Mouse (Mus musculus) thymus, adult 2 months (tissue): ENCODE results near the gene Smg1. TPM values are rescaled to one million over a fixed set of nuclear protein-coding genes. Genes with fewer than 3 reads are reported as not detected.

Experiments
- DNase-seq: peaks from one replicate; pipeline ENCODE4 v3.0.0; 2021
- H3K27ac ChIP-seq: fragments of 200-500 bp; 2 replicates; pipeline ENCODE4 v1.5.1; 2012; ENCODE audit warnings: low read length, control low read depth; ENCODE audit not compliant: control insufficient read depth, insufficient read depth
- H3K27me3 ChIP-seq: fragments of 200-500 bp; 2 replicates; pipeline ENCODE4 v1.6.1; 2012; ENCODE audit warnings: mild to moderate bottlenecking, low read length, moderate library complexity, mixed read lengths; ENCODE audit not compliant: control insufficient read depth, insufficient read depth
- H3K36me3 ChIP-seq: fragments of 200-500 bp; 2 replicates; pipeline ENCODE4 v1.6.1; 2012; ENCODE audit warnings: mild to moderate bottlenecking, low read length, moderate library complexity; ENCODE audit not compliant: control insufficient read depth, insufficient read depth
- H3K4me1 ChIP-seq: fragments of 200-500 bp; replicated peaks from 2 replicates; pipeline ENCODE4 v1.6.1; 2012; ENCODE audit warnings: low read length; ENCODE audit not compliant: control insufficient read depth, insufficient read depth
- H3K4me3 ChIP-seq: fragments of 200-500 bp; 2 replicates; pipeline ENCODE4 v1.5.1; 2012; ENCODE audit warnings: mild to moderate bottlenecking, low read length, control low read depth, moderate library complexity; ENCODE audit not compliant: control insufficient read depth, insufficient read depth
- CTCF ChIP-seq: fragments of 200-500 bp; IDR thresholded peaks from 2 replicates; pipeline ENCODE4 v1.5.1; 2012; ENCODE audit warnings: mild to moderate bottlenecking, control low read depth, low read length, moderate library complexity, borderline replicate concordance; ENCODE audit not compliant: control insufficient read depth, poor library complexity, insufficient read depth; ENCODE audit errors: extremely low read depth
- POLR2A ChIP-seq: fragments of 200-500 bp; IDR thresholded peaks from 2 replicates; pipeline ENCODE4 v1.6.1; 2012; ENCODE audit warnings: mild to moderate bottlenecking, low read length, control low read depth, moderate library complexity; ENCODE audit not compliant: control insufficient read depth, poor library complexity, insufficient read depth; ENCODE audit errors: extremely low read depth
- WGBS: fragments of 180-500 bp; shearing (Covaris S2); methylation state at CpG from one replicate; pipeline ENCODE4 v1.1.7; 2018; 5-methylcytosine and 5-hydroxymethylcytosine counted together
- polyA plus RNA-seq: library from polyadenylated mRNA; depleted of rRNA; stranded (reverse); fragments of >200 nt; gene quantifications from 2 replicates; pipeline ENCODE4 v1.2.3, GENCODE M21; 2012; rRNA removed

The Smg1 gene
- 83.7 and 107 TPM in 2 replicates for polyA plus RNA-seq

- Histone ChIP-seq H3K36me3 (no peaks in the 10 kb centered on the region), H3K4me3 (peak within 1 kb of the TSS; percentile 95), H3K27ac (peak within 1 kb of the TSS; percentile 74), H3K27me3 (no peaks in the 10 kb centered on the region), H3K4me1 (peaks cover 2% of the 10 kb centered on the region; the same call in 1 of the 2 replicates)
- DNase-seq: peak; percentile 100
- TF ChIP-seq POLR2A (peak; percentile 61; the same call in 1 of the 2 replicates), CTCF (no peak; the same call in 1 of the 2 replicates)
- WGBS: under 1% methylated on average over 79 of the region's 79 CpGs
Observed at GRCm38 (mm10) chr7:118243453-118244385, at the start of gene Smg1. Gene Smg1, minus strand, starts transcription at chr7:118243670.

GRCm38 (mm10) chr7:118283186-118283585 is 39.7 kb upstream of the Smg1 start:
- 9% methylated on average over 2 of the region's 2 CpGs for WGBS
- no peak overlapping the region for H3K4me3 ChIP-seq
- H3K27ac ChIP-seq: no peak overlapping the region
- DNase-seq: no peak
- H3K36me3 ChIP-seq: no peaks in the 10 kb centered on the region
- H3K4me1 ChIP-seq: peaks cover 26% of the 10 kb centered on the region
- TF ChIP-seq CTCF: no peak
- H3K27me3 ChIP-seq: no peaks in the 10 kb centered on the region

DNA sequence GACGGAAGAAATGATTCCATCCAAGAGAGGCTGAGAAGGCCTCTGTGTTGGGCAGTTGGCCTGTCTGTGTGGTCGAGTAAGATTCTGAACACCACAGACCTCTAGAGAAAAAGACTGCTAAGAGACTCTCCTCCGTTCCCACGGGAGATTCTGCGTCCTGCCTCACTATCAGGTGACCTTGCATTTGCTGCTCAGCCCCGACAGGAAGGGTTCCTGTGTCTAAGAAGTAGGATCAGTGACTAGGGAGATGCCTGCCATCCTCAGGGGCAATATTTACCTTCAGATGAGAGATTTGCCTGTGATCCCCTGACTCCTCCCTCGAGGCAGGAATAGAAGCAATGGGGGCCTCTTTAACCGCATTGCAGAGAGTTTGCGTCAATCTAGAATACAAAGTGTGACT is 39.1 kb upstream of the Smg1 start:
- H3K27ac ChIP-seq: no peak overlapping the region
- H3K27me3 ChIP-seq: no peaks in the 10 kb centered on the region
- DNase-seq: no peak
- 55% methylated on average over 9 of the region's 9 CpGs for WGBS
- no peak for TF ChIP-seq POLR2A
- TF ChIP-seq CTCF: no peak
- H3K4me3 ChIP-seq: no peak overlapping the region
- no peaks in the 10 kb centered on the region for H3K36me3 ChIP-seq
- peaks cover 30% of the 10 kb centered on the region for H3K4me1 ChIP-seq

DNA sequence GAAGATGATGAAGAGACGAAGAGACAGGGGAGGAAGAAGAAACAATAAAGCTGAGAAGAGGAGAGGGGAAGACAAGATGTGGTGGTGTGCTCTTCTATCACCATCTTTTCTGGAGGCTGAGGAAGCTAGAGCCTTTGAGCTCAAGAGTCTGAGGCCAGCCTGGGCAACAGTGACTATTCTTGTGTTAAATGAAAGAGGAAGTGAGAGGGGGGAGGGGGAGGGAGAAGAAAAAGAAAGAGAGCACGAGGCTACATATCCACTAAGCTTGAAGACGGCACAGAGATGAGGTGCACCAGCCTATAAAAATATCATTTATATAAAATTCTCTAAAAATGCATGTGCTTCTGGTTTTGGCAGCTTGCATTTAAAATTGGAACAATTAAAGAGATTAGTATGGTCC is 36.1 kb upstream of the Smg1 start:
- no peak for DNase-seq
- WGBS: 9% methylated on average over 3 of the region's 3 CpGs
- Histone ChIP-seq H3K4me3 (no peak overlapping the region), H3K27ac (peak overlapping the region; percentile 52), H3K36me3 (no peaks in the 10 kb centered on the region), H3K4me1 (peaks cover 41% of the 10 kb centered on the region), H3K27me3 (no peaks in the 10 kb centered on the region)
- no peak for TF ChIP-seq POLR2A
- no peak for TF ChIP-seq CTCF

DNA sequence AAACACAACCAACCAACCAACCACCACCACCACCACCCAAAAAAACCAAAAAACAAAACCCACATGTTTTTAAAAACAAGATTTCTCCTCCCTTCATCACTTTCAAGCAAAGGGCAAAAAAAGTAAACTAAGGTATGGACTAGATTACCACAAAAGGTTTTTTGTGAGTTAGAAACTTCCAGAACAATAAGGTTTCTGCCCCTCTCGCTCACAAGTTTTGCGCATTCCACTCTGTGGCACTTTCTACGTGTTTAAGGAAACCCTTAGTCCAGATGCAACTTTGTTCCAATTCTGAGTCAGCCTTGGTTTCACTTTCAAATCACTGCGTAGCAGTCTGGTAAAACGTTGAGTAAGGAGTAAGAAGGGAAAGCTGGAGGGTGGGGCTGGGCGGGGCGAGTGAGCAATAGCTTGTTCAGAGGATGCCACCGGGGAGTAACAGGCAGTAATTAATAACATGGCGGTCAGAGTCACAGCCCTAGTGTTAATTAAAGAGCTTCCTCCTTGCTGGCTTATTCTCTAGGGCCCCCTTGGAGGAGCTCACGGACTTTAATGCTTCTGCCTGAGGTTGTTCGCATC is 34.0 kb upstream of the Smg1 start:
- Histone ChIP-seq H3K4me3 (peak overlapping the region; percentile 10; the same call in 1 of the 2 replicates), H3K27ac (peak overlapping the region; percentile 7; the same call in 1 of the 2 replicates), H3K27me3 (no peaks in the 10 kb centered on the region), H3K36me3 (no peaks in the 10 kb centered on the region), H3K4me1 (peaks cover 41% of the 10 kb centered on the region)
- WGBS: 6% methylated on average over 11 of the region's 11 CpGs
- TF ChIP-seq POLR2A: no peak
- TF ChIP-seq CTCF: no peak
- peak; percentile 25 for DNase-seq

DNA sequence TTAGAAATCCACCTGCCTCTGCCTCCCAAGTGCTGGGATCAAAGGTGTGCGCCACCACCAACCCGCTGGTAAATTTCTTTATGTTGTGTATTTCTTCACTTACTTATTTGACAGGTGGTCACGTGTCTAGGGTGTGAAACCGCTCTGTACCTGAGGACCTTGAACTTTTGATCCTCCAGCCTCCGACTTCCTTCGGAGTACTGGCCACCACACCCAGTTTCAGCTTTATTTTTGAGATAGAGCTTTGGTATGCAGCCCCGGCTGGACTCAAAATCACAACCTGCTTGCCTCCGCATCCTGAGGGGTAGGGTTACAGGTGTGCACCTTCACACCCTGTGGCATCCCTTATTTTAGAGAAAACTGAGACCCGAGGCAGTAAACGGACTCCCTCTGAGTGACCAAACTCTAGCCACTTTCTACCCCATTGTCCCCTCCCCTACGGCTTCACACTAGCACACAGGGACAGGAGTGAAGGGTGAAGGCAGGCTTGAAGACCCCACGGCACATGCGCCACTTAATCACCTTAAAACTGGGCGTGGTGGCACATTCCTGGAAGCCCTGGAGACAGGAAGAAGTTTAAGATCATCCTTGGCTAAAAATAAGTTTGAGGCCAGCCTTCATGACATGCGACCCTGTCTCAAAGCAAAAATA is 33.3 kb upstream of the Smg1 start:
- Histone ChIP-seq H3K4me1 (peaks cover 39% of the 10 kb centered on the region), H3K27ac (no peak overlapping the region), H3K36me3 (no peaks in the 10 kb centered on the region), H3K4me3 (no peak overlapping the region), H3K27me3 (no peaks in the 10 kb centered on the region)
- 68% methylated on average over 15 of the region's 15 CpGs for WGBS
- TF ChIP-seq POLR2A (no peak), CTCF (no peak)
- no peak for DNase-seq
